Mouse (Mus musculus) CH12.LX (cell line): ENCODE measurements around the gene Fbxo6. TPM values are rescaled to one million over a fixed set of nuclear protein-coding genes. Genes with fewer than 3 reads are reported as not detected.

Source experiments
- DNase-seq: peaks from one replicate; pipeline ENCODE4 v3.0.0-alpha.2; 2013; ENCODE audit errors: extremely low read depth
- H3K27ac ChIP-seq: 2 replicates; pipeline ENCODE4 v1.5.1; 2012; ENCODE audit warnings: low read depth, mild to moderate bottlenecking, control low read depth, moderate library complexity; ENCODE audit not compliant: insufficient read depth
- H3K27me3 ChIP-seq: replicated peaks from 2 replicates; pipeline ENCODE3; 2012; ENCODE audit warnings: inconsistent platforms
- H3K36me3 ChIP-seq, 2 experiments: replicated peaks in 1 of 2; 2 replicates each; pipeline versions ENCODE3 to v1.6.1; 2012; ENCODE audit warnings: inconsistent platforms in 1 of 2, low read length in 1 of 2, mild to moderate bottlenecking in 1 of 2, mixed read lengths in 1 of 2, moderate library complexity in 1 of 2; ENCODE audit not compliant: control insufficient read depth in 1 of 2, insufficient read depth in 1 of 2
- H3K4me1 ChIP-seq, 2 experiments: 2 replicates each; pipeline ENCODE4 v1.6.1; 2012; ENCODE audit warnings: inconsistent platforms in 1 of 2, moderate library complexity in 1 of 2; ENCODE audit not compliant: insufficient read depth in 2 of 2, control insufficient read depth in 1 of 2
- H3K4me2 ChIP-seq: 2 replicates; pipeline ENCODE4 v1.6.1; 2012; ENCODE audit warnings: low read depth, mild to moderate bottlenecking, control low read depth; ENCODE audit not compliant: poor library complexity, insufficient read depth, severe bottlenecking
- H3K4me3 ChIP-seq, 3 experiments: fragments of 150-350 bp in 1 of 3; sonication (generic) in 1 of 3; replicated peaks in 1 of 3; 2 replicates each; pipeline versions ENCODE3 to v1.5.1; 2011 to 2012; ENCODE audit warnings: low read depth in 2 of 3, low read length in 2 of 3, mild to moderate bottlenecking in 2 of 3, moderate library complexity in 2 of 3, control low read depth in 1 of 3, improper control_type of control experiment in 1 of 3, inconsistent platforms in 1 of 3, mixed read lengths in 1 of 3; ENCODE audit not compliant: poor library complexity in 1 of 3
- H3K79me2 ChIP-seq: replicated peaks from 2 replicates; pipeline ENCODE4 v1.6.1; 2012; ENCODE audit warnings: mild to moderate bottlenecking, moderate library complexity; ENCODE audit not compliant: control insufficient read depth, poor library complexity, insufficient read depth, severe bottlenecking; ENCODE audit errors: extremely low read depth
- H3K9ac ChIP-seq: 2 replicates; pipeline ENCODE4 v1.6.1; 2012; ENCODE audit warnings: low read depth, mild to moderate bottlenecking, control low read depth, moderate library complexity; ENCODE audit not compliant: insufficient read depth
- H3K9me3 ChIP-seq: replicated peaks from 2 replicates; pipeline ENCODE3; 2012; ENCODE audit warnings: low read length, inconsistent platforms, mixed read lengths
- BHLHE40 ChIP-seq: IDR thresholded peaks from 2 replicates; pipeline ENCODE4 v1.6.1; 2011; ENCODE audit warnings: mild to moderate bottlenecking, low read depth, low read length, improper control_type of control experiment
- CHD2 ChIP-seq: IDR thresholded peaks from 2 replicates; pipeline ENCODE4 v1.6.1; 2011; ENCODE audit warnings: low read length, improper control_type of control experiment
- CTCF ChIP-seq, 2 experiments: IDR thresholded peaks in 1 of 2; conservative IDR thresholded peaks in 1 of 2; 2 replicates each; pipeline ENCODE4 v1.5.1; 2011 to 2012; ENCODE audit warnings: low read depth in 2 of 2, low read length in 2 of 2, improper control_type of control experiment in 1 of 2, inconsistent platforms in 1 of 2, mild to moderate bottlenecking in 1 of 2, moderate library complexity in 1 of 2
- ELF1 ChIP-seq: IDR thresholded peaks from 2 replicates; pipeline ENCODE4 v1.6.1; 2014; ENCODE audit warnings: low read depth, mild to moderate bottlenecking, inconsistent platforms, low read length, improper control_type of control experiment
- EP300 ChIP-seq: IDR thresholded peaks from 2 replicates; pipeline ENCODE4 v1.6.1; 2011; ENCODE audit warnings: low read length, improper control_type of control experiment
- ETS1 ChIP-seq: conservative IDR thresholded peaks from 2 replicates; pipeline ENCODE4 v1.6.1; 2012; ENCODE audit warnings: low read depth, mild to moderate bottlenecking, inconsistent platforms, low read length, improper control_type of control experiment, moderate library complexity
- GABPA ChIP-seq: IDR thresholded peaks from 2 replicates; pipeline ENCODE4 v1.6.1; 2012; ENCODE audit warnings: low read depth, low read length, improper control_type of control experiment, inconsistent platforms; ENCODE audit not compliant: insufficient replicate concordance
- IRF4 ChIP-seq: IDR thresholded peaks from 2 replicates; pipeline ENCODE4 v1.6.1; 2014; ENCODE audit warnings: low read depth, mild to moderate bottlenecking, inconsistent platforms, low read length, improper control_type of control experiment
- JUN ChIP-seq: IDR thresholded peaks from 2 replicates; pipeline ENCODE4 v1.6.1; 2011; ENCODE audit warnings: low read depth, mild to moderate bottlenecking, low read length, improper control_type of control experiment, moderate library complexity; ENCODE audit not compliant: insufficient read depth
- JUND ChIP-seq: conservative IDR thresholded peaks from 2 replicates; pipeline ENCODE4 v1.6.1; 2011; ENCODE audit warnings: low read depth, low read length, improper control_type of control experiment
- KAT2A ChIP-seq: IDR thresholded peaks from 2 replicates; pipeline ENCODE4 v1.6.1; 2012; ENCODE audit warnings: low read length, improper control_type of control experiment, inconsistent platforms; ENCODE audit not compliant: insufficient replicate concordance
- MAZ ChIP-seq: IDR thresholded peaks from 2 replicates; pipeline ENCODE4 v1.6.1; 2012; ENCODE audit warnings: low read depth, mild to moderate bottlenecking, inconsistent platforms, low read length, improper control_type of control experiment, moderate library complexity
- MXI1 ChIP-seq: IDR thresholded peaks from 2 replicates; pipeline ENCODE4 v1.6.1; 2011; ENCODE audit warnings: mild to moderate bottlenecking, low read depth, low read length, improper control_type of control experiment
- RCOR1 ChIP-seq: conservative IDR thresholded peaks from 2 replicates; pipeline ENCODE4 v1.6.1; 2012; ENCODE audit warnings: low read depth, mild to moderate bottlenecking, inconsistent platforms, low read length, improper control_type of control experiment
- TBP ChIP-seq: conservative IDR thresholded peaks from 2 replicates; pipeline ENCODE4 v1.6.1; 2011; ENCODE audit warnings: low read depth, low read length, improper control_type of control experiment
- UBTF ChIP-seq: IDR thresholded peaks from 2 replicates; pipeline ENCODE4 v1.6.1; 2012; ENCODE audit warnings: low read depth, mild to moderate bottlenecking, inconsistent platforms, low read length, improper control_type of control experiment, moderate library complexity
- USF2 ChIP-seq: conservative IDR thresholded peaks from 2 replicates; pipeline ENCODE4 v1.6.1; 2011; ENCODE audit warnings: low read depth, low read length, improper control_type of control experiment
- ZKSCAN1 ChIP-seq: IDR thresholded peaks from 2 replicates; pipeline ENCODE4 v1.6.1; 2012; ENCODE audit warnings: low read depth, inconsistent platforms, low read length, improper control_type of control experiment, borderline replicate concordance
- ZNF384 ChIP-seq: IDR thresholded peaks from 2 replicates; pipeline ENCODE4 v1.6.1; 2012; ENCODE audit warnings: low read depth, low read length, improper control_type of control experiment, inconsistent platforms
- dilution Hi-C: fragments of 300-500 bp; cut with MboI; formaldehyde crosslinking; loops from 2 replicates; pipeline ENCODE4 v1.14.3; 2020; ENCODE audit warnings: low sequenced_read_pairs; ENCODE audit not compliant: extremely low pct_unique_long_range_greater_than_20kb, extremely low pct_ligation_motif_present
- in situ Hi-C: fragments of 300-500 bp; cut with MboI; formaldehyde crosslinking; loops from 3 replicates; pipeline ENCODE4 v1.14.3; 2019; ENCODE audit warnings: low sequenced_read_pairs, low pct_ligation_motif_present, low pct_unique_long_range_greater_than_20kb, mixed read lengths
- polyA plus RNA-seq: library from polyadenylated mRNA; unstranded; fragments of >175 nt; gene quantifications from 2 replicates; pipeline ENCODE4 v1.2.1, GENCODE M21; 2012; ENCODE audit warnings: low read depth; ENCODE audit not compliant: insufficient read length
- total RNA-seq, 2 experiments: library from RNA; depleted of rRNA; stranded (reverse); fragments of 300-350 nt in 1 of 2; fragments of >200 nt in 1 of 2; gene quantifications; 2 replicates each; pipeline ENCODE4 v1.2.3; 2012 to 2014

Gene Fbxo6
- total and polyA plus RNA-seq, 3 experiments: 20.8 to 32.5 (median 25.7) TPM

- no peak for DNase-seq
- no peak overlapping the region for H3K9ac ChIP-seq
- H3K4me2 ChIP-seq: no peak overlapping the region
- no peak for TF ChIP-seq RCOR1
- TF ChIP-seq JUND: no peak
- no peak for TF ChIP-seq EP300
- no peak for TF ChIP-seq BHLHE40
- TF ChIP-seq ETS1: no peak
- no peak for TF ChIP-seq TBP
- no peak for TF ChIP-seq CHD2
- no peak for TF ChIP-seq CTCF (conservative IDR thresholded peaks at IDR 0.05 in 1 of 2, IDR thresholded peaks at IDR 0.05 in 1 of 2; ENCODE audit: low read depth in 2 of 2, low read length in 2 of 2)
- H3K27me3 ChIP-seq: peaks cover 88% of the 10 kb centered on the region
- peaks cover 0 to 3% of the 10 kb centered on the region in 2 experiments; a peak in 2 of 4 replicates for H3K4me1 ChIP-seq
- no peak overlapping the region for H3K27ac ChIP-seq
- H3K79me2 ChIP-seq: no peaks in the 10 kb centered on the region
- in situ Hi-C loops: no loop called here
- H3K4me3 ChIP-seq: no peak overlapping the region
- peaks cover 4% of the 10 kb centered on the region for H3K9me3 ChIP-seq
- dilution Hi-C loops: no loop called here
- H3K36me3 ChIP-seq: no peaks in the 10 kb centered on the region
These were observed 23.3 kb downstream of the Fbxo6 start for GRCm38 (mm10) chr4:148128672-148129071.

GRCm38 (mm10) chr4:148128241-148128640 is 23.7 kb downstream of the Fbxo6 start:
- Histone ChIP-seq H3K79me2 (no peaks in the 10 kb centered on the region), H3K36me3 (no peaks in the 10 kb centered on the region), H3K4me3 (no peak overlapping the region), H3K4me2 (no peak overlapping the region), H3K9ac (no peak overlapping the region), H3K9me3 (peaks cover 4% of the 10 kb centered on the region), H3K27ac (no peak overlapping the region), H3K27me3 (peaks cover 89% of the 10 kb centered on the region), H3K4me1 (peaks cover 0 to 3% of the 10 kb centered on the region in 2 experiments; a peak in 2 of 4 replicates)
- in situ Hi-C loops: no loop called here
- TF ChIP-seq MXI1: no peak
- no peak for TF ChIP-seq BHLHE40
- TF ChIP-seq UBTF: no peak
- TF ChIP-seq GABPA: no peak
- no peak for TF ChIP-seq RCOR1
- TF ChIP-seq KAT2A: no peak
- no peak for TF ChIP-seq JUND
- no peak for TF ChIP-seq USF2
- no peak for TF ChIP-seq ETS1
- TF ChIP-seq ZKSCAN1: no peak
- no peak for TF ChIP-seq JUN
- TF ChIP-seq ELF1: no peak
- no peak for TF ChIP-seq ZNF384
- no peak for TF ChIP-seq IRF4
- TF ChIP-seq TBP: no peak
- no peak for TF ChIP-seq MAZ
- dilution Hi-C loops: no loop called here
- DNase-seq: no peak
